Mouse (Mus musculus): ENCODE results near the gene Chmp5. TPM values are rescaled to one million over a fixed set of nuclear protein-coding genes. Genes with fewer than 3 reads are reported as not detected.

Chmp5 gene
- 0.53 and 0.67 TPM in 2 replicates for polyA plus RNA-seq (2012)

GRCm38 (mm10) chr4:40948160-40948708 is at the start of gene Chmp5, which contains the start of gene Bag1:
Gene Chmp5, plus strand, starts transcription at chr4:40948407.
Gene Bag1, minus strand, starts transcription at chr4:40948294.
- Histone ChIP-seq H3K36me3 (ENCODE audit: control insufficient read depth) (peaks cover 66% of the 10 kb centered on the region), H3K4me1 (ENCODE audit: control insufficient read depth) (peaks cover 49% of the 10 kb centered on the region), H3K27me3 (ENCODE audit: control insufficient read depth) (no peaks in the 10 kb centered on the region), H3K9me3 (ENCODE audit: control insufficient read depth, low read length) (no peaks in the 10 kb centered on the region), H3K4me3 (replicated peaks) (peak within 1 kb of the TSS; percentile 74)
- no peak for TF ChIP-seq TAL1 (IDR thresholded peaks at IDR 0.05; ENCODE audit: low read length)
- no peak for TF ChIP-seq GATA1 (IDR thresholded peaks at IDR 0.05; ENCODE audit: low read length)

GRCm38 (mm10) chr4:40898476-40899044 is 49.6 kb upstream of the Chmp5 start:
- no peaks in the 10 kb centered on the region for H3K27me3 ChIP-seq (ENCODE audit: control insufficient read depth)

GRCm38 (mm10) chr4:40899264-40899663 is 48.9 kb upstream of the Chmp5 start:
- H3K9me3 ChIP-seq (ENCODE audit: control insufficient read depth, low read length), result peaks cover 5% of the 10 kb centered on the region; the same call in 1 of the 2 replicates
- peaks cover 11% of the 10 kb centered on the region for H3K4me1 ChIP-seq (ENCODE audit: control insufficient read depth)
- TF ChIP-seq TAL1 (IDR thresholded peaks at IDR 0.05; ENCODE audit: low read length) (no peak), GATA1 (IDR thresholded peaks at IDR 0.05; ENCODE audit: low read length) (no peak)
- no peaks in the 10 kb centered on the region for H3K36me3 ChIP-seq (ENCODE audit: control insufficient read depth)
- no peaks in the 10 kb centered on the region for H3K27me3 ChIP-seq (ENCODE audit: control insufficient read depth)
- no peak overlapping the region for H3K4me3 ChIP-seq (replicated peaks)

More at GRCm38 (mm10) chr4:40898476-40899044, 49.6 kb upstream of the Chmp5 start:
- Histone ChIP-seq H3K4me1 (ENCODE audit: control insufficient read depth) (peaks cover 11% of the 10 kb centered on the region), H3K9me3 (ENCODE audit: control insufficient read depth, low read length) (peaks cover 5% of the 10 kb centered on the region; the same call in 1 of the 2 replicates), H3K4me3 (replicated peaks) (no peak overlapping the region), H3K36me3 (ENCODE audit: control insufficient read depth) (no peaks in the 10 kb centered on the region)
- TF ChIP-seq GATA1 (IDR thresholded peaks at IDR 0.05; ENCODE audit: low read length) (no peak), TAL1 (IDR thresholded peaks at IDR 0.05; ENCODE audit: low read length) (no peak)

GRCm38 (mm10) chr4:40900071-40900470 is 48.1 kb upstream of the Chmp5 start:
- peaks cover 5% of the 10 kb centered on the region; the same call in 1 of the 2 replicates for H3K9me3 ChIP-seq (ENCODE audit: control insufficient read depth, low read length)
- H3K27me3 ChIP-seq (ENCODE audit: control insufficient read depth), result no peaks in the 10 kb centered on the region
- no peak for TF ChIP-seq TAL1 (IDR thresholded peaks at IDR 0.05; ENCODE audit: low read length)
- TF ChIP-seq GATA1 (IDR thresholded peaks at IDR 0.05; ENCODE audit: low read length), result no peak
- peaks cover 11% of the 10 kb centered on the region for H3K4me1 ChIP-seq (ENCODE audit: control insufficient read depth)
- H3K4me3 ChIP-seq (replicated peaks), result no peak overlapping the region
- H3K36me3 ChIP-seq (ENCODE audit: control insufficient read depth), result no peaks in the 10 kb centered on the region

GRCm38 (mm10) chr4:40900612-40901011 is 47.6 kb upstream of the Chmp5 start:
- Histone ChIP-seq H3K4me1 (ENCODE audit: control insufficient read depth) (peaks cover 11% of the 10 kb centered on the region), H3K9me3 (ENCODE audit: control insufficient read depth, low read length) (peaks cover 3% of the 10 kb centered on the region; the same call in 1 of the 2 replicates), H3K4me3 (replicated peaks) (no peak overlapping the region), H3K27me3 (ENCODE audit: control insufficient read depth) (no peaks in the 10 kb centered on the region), H3K36me3 (ENCODE audit: control insufficient read depth) (no peaks in the 10 kb centered on the region)
- TF ChIP-seq GATA1 (IDR thresholded peaks at IDR 0.05; ENCODE audit: low read length) (no peak), TAL1 (IDR thresholded peaks at IDR 0.05; ENCODE audit: low read length) (no peak)

GRCm38 (mm10) chr4:40906298-40906697 is 41.9 kb upstream of the Chmp5 start:
- no peaks in the 10 kb centered on the region for H3K36me3 ChIP-seq (ENCODE audit: control insufficient read depth)
- TF ChIP-seq GATA1 (IDR thresholded peaks at IDR 0.05; ENCODE audit: low read length) (no peak), TAL1 (IDR thresholded peaks at IDR 0.05; ENCODE audit: low read length) (no peak)
- no peaks in the 10 kb centered on the region; the same call in 1 of the 2 replicates for H3K27me3 ChIP-seq (ENCODE audit: control insufficient read depth)
- no peak overlapping the region for H3K4me3 ChIP-seq (replicated peaks)
- H3K4me1 ChIP-seq (ENCODE audit: control insufficient read depth), result no peaks in the 10 kb centered on the region; the same call in 1 of the 2 replicates
- no peaks in the 10 kb centered on the region for H3K9me3 ChIP-seq (ENCODE audit: control insufficient read depth, low read length)

GRCm38 (mm10) chr4:40908261-40908969 is 39.8 kb upstream of the Chmp5 start:
- H3K4me1 ChIP-seq (ENCODE audit: control insufficient read depth), result no peaks in the 10 kb centered on the region; the same call in 1 of the 2 replicates
- no peaks in the 10 kb centered on the region for H3K36me3 ChIP-seq (ENCODE audit: control insufficient read depth)
- no peak overlapping the region for H3K4me3 ChIP-seq (replicated peaks)
- H3K9me3 ChIP-seq (ENCODE audit: control insufficient read depth, low read length), result no peaks in the 10 kb centered on the region
- H3K27me3 ChIP-seq (ENCODE audit: control insufficient read depth), result no peaks in the 10 kb centered on the region; the same call in 1 of the 2 replicates
- TF ChIP-seq GATA1 (IDR thresholded peaks at IDR 0.05; ENCODE audit: low read length) (peak; percentile 73), TAL1 (IDR thresholded peaks at IDR 0.05; ENCODE audit: low read length) (no peak)

- no peaks in the 10 kb centered on the region; the same call in 1 of the 2 replicates for H3K27me3 ChIP-seq (ENCODE audit: control insufficient read depth)
- no peak for TF ChIP-seq TAL1 (IDR thresholded peaks at IDR 0.05; ENCODE audit: low read length)
- TF ChIP-seq GATA1 (IDR thresholded peaks at IDR 0.05; ENCODE audit: low read length), result no peak
- peaks cover 1% of the 10 kb centered on the region for H3K4me1 ChIP-seq (ENCODE audit: control insufficient read depth)
- no peak overlapping the region for H3K4me3 ChIP-seq (replicated peaks)
- no peaks in the 10 kb centered on the region for H3K36me3 ChIP-seq (ENCODE audit: control insufficient read depth)
- H3K9me3 ChIP-seq (ENCODE audit: control insufficient read depth, low read length), result peaks cover 4% of the 10 kb centered on the region
Observed at GRCm38 (mm10) chr4:40914287-40914867, 33.8 kb upstream of the Chmp5 start.

- H3K27me3 ChIP-seq (ENCODE audit: control insufficient read depth), result no peaks in the 10 kb centered on the region
- TF ChIP-seq GATA1 (IDR thresholded peaks at IDR 0.05; ENCODE audit: low read length), result no peak
- no peak for TF ChIP-seq TAL1 (IDR thresholded peaks at IDR 0.05; ENCODE audit: low read length)
Observed at GRCm38 (mm10) chr4:40915947-40916346, 32.3 kb upstream of the Chmp5 start.

More at GRCm38 (mm10) chr4:40915947-40916346, 32.3 kb upstream of the Chmp5 start:
- H3K4me1 ChIP-seq (ENCODE audit: control insufficient read depth), result peaks cover 9% of the 10 kb centered on the region
- H3K36me3 ChIP-seq (ENCODE audit: control insufficient read depth), result no peaks in the 10 kb centered on the region
- H3K9me3 ChIP-seq (ENCODE audit: control insufficient read depth, low read length), result peaks cover 4% of the 10 kb centered on the region
- H3K4me3 ChIP-seq (replicated peaks), result no peak overlapping the region

All from erythroblast, embryonic 14.5 days (primary cell).